Mouse (Mus musculus): Measurements from ENCODE around the gene Klf16. TPM values are rescaled to one million over a fixed set of nuclear protein-coding genes. Genes with fewer than 3 reads are reported as not detected.

The Klf16 gene
- polyA plus RNA-seq, 1 experiment, result 125 TPM

- no peak for TF ChIP-seq GATA1 (IDR thresholded peaks at IDR 0.05; ENCODE audit: low read length)
Observed at GRCm38 (mm10) chr10:80570419-80570818, 6.7 kb downstream of the Klf16 start.

GRCm38 (mm10) chr10:80569664-80570066, 7.5 kb downstream of the Klf16 start:
- TF ChIP-seq GATA1 (IDR thresholded peaks at IDR 0.05; ENCODE audit: low read length), result no peak

GRCm38 (mm10) chr10:80568876-80569275, 8.2 kb downstream of the Klf16 start:
- TF ChIP-seq GATA1 (IDR thresholded peaks at IDR 0.05; ENCODE audit: low read length), result no peak

GRCm38 (mm10) chr10:80566375-80567092, 10.6 kb downstream of the Klf16 start:
- TF ChIP-seq GATA1 (IDR thresholded peaks at IDR 0.05; ENCODE audit: low read length), result no peak

- no peak for TF ChIP-seq GATA1 (IDR thresholded peaks at IDR 0.05; ENCODE audit: low read length)
Observed at GRCm38 (mm10) chr10:80561116-80561944, 15.8 kb downstream of the Klf16 start, which contains the start of gene Rexo1. Gene Rexo1, minus strand, starts transcription at chr10:80561560.

- no peak for TF ChIP-seq GATA1 (IDR thresholded peaks at IDR 0.05; ENCODE audit: low read length)
Observed at GRCm38 (mm10) chr10:80560621-80561020, 16.5 kb downstream of the Klf16 start.

- no peak for TF ChIP-seq GATA1 (IDR thresholded peaks at IDR 0.05; ENCODE audit: low read length)
Observed at GRCm38 (mm10) chr10:80559431-80559830, 17.7 kb downstream of the Klf16 start.

- no peak for TF ChIP-seq GATA1 (IDR thresholded peaks at IDR 0.05; ENCODE audit: low read length)
Observed at GRCm38 (mm10) chr10:80557346-80557965, 19.7 kb downstream of the Klf16 start.

GRCm38 (mm10) chr10:80553997-80554396, 23.1 kb downstream of the Klf16 start:
- no peak for TF ChIP-seq GATA1 (IDR thresholded peaks at IDR 0.05; ENCODE audit: low read length)

- TF ChIP-seq GATA1 (IDR thresholded peaks at IDR 0.05; ENCODE audit: low read length), result peak; percentile 30
Observed at GRCm38 (mm10) chr10:80553575-80553974, 23.5 kb downstream of the Klf16 start.

GRCm38 (mm10) chr10:80552364-80552763, 24.8 kb downstream of the Klf16 start:
- TF ChIP-seq GATA1 (IDR thresholded peaks at IDR 0.05; ENCODE audit: low read length), result no peak

GRCm38 (mm10) chr10:80549279-80549678, 27.8 kb downstream of the Klf16 start:
- no peak for TF ChIP-seq GATA1 (IDR thresholded peaks at IDR 0.05; ENCODE audit: low read length)

- no peak for TF ChIP-seq GATA1 (IDR thresholded peaks at IDR 0.05; ENCODE audit: low read length)
Observed at GRCm38 (mm10) chr10:80548428-80549006, 28.6 kb downstream of the Klf16 start.

GRCm38 (mm10) chr10:80547539-80547938, 29.6 kb downstream of the Klf16 start:
- no peak for TF ChIP-seq GATA1 (IDR thresholded peaks at IDR 0.05; ENCODE audit: low read length)

GRCm38 (mm10) chr10:80546945-80547344, 30.2 kb downstream of the Klf16 start:
- no peak for TF ChIP-seq GATA1 (IDR thresholded peaks at IDR 0.05; ENCODE audit: low read length)

GRCm38 (mm10) chr10:80545590-80545989, 31.5 kb downstream of the Klf16 start:
- no peak for TF ChIP-seq GATA1 (IDR thresholded peaks at IDR 0.05; ENCODE audit: low read length)
